Mouse (Mus musculus): ENCODE measurements around the gene Srsf10.

Srsf10 gene

DNA sequence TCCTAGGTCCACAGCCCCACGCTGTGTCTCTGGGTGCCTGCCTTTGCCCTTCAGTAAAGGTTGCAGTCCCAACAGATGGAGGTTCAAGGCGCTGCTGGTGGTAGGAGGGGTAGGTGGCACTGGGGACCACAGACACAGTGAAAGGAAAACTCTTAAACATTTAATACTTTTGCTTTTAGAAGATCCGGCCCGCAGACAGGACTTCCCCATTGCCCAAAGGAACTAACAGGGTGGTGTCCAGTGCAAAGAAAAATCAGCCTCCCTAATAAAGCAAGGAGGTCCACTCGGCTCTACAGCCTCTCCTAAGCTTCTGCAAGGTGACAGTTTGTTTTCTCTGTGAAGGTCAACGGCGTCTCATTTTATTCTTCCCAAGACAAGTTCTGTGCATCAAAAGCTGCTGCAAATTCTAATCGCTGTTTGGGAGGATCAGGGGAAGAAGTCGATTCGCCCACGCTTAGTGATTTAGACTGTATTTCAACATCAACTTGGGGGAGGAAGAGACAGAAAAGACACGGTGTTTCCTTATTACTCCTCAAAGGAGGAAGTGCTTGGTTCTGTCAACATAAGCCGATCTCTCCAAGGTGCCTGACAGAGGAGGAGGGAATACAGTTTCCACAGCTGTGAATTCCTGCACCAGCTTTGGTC, 63.2 kb downstream of the Srsf10 start:
- no peak for DNase-seq (ENCODE audit: low read depth)

DNA sequence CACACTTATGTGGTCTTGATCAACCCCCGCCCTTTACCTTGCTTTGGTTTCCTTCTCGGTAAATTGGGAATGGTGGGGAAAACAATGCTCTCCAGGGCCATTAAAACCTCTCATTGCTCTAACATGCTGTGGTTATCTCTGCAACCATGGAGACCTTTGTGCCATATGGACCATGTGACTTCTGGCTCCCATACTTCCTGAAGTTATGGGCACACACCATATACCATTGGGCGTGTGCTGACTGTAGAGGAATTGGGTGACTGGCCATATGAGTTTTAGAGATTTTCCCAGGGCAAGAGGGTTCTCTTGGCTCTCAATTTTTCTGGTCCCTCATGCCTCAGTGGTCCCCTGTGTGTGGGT, 63.7 kb downstream of the Srsf10 start:
- no peak for DNase-seq (ENCODE audit: low read depth)
